Mouse (Mus musculus) cerebellum, postnatal 14 days (tissue): ENCODE measurements around the gene Nktr.
A peak's percentile ranks its signal among the peaks of the same experiment; 100 is the strongest.

Source experiments
- DNase-seq, 2 experiments: peaks; one replicate each; pipeline ENCODE4 v3.0.0; 2021; ENCODE audit warnings: mixed read lengths in 2 of 2

Nktr gene

DNA sequence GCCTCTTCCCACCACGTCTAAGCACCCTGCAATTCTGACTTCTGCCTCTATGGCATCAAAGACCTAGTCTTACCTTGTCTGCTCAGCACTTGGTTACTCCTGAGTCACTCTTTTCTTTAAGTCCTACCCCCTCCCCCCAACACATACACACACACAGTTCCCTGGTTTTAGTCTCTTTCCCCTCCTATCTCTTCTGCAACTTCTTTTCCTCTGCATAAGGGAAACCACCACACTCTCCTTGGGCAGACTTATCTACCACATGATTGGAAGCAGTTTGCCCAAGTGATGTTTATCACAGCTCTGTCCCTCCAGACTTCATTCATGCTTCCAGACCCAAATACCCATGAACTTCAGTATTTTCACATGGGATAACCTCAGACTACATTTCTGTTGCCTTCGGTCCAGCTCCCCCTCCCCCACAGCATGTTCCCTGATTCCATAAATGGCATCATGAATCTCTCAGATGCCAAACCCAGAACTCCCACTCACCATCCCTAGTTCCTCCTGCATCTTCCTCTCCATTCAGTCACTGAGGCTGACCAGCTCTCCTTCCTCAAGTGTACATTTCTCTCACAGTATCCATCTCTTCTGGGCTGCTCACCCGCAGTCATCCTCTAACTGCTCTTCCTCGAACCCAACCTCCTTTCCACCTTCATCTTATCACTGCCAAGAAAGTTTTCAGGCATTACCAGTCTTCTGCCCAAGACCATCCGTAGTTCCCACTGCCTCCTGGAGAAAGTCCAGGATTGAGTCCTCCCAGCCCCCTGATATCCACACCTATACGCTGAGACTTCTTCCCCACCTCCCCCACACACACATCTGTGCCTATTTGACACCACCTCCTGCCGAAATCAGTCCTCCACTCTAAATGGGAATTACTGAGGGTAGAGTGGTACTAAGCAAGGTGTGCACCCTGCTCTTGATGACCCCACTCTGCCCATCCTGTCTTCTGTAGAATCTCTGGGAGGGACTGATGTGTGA lies 10.2 kb upstream of the Nktr start:
- DNase-seq = no peak

DNA sequence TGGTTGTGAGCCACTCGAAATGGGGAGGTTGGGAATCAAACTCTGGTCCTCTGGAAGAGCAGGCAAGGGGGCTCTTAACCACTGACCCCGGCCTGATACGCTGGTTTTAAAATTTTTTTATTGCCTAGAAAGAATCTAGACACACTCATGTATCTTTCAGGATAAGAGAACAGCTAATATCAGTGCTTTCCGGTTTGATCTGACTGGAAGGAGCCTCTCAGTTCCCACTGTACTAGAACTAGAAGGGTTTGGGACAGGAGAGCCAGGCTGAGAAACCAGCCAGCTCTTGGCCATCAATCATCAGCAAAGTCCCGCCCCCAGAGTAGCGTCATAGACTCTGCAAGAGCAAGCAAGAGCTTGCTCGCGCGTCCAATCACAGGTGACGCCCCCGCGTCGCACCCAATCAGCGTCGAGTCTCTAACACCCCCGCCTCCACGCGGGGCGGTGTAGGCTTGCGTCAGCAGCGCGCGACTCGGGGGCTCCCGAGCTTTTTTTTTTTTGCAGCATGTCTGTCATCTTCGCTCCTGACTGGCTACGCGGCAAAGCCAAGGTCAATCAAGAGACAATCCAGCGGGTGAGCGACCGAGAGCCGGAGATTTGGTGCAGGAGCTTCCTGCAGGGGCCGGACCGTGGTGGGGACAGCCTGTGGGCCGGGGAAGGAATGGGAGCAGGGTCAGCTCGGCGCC lies 8.9 kb upstream of the Nktr start, which contains the start of gene Ss18l2:
Gene Ss18l2 (plus strand): TSS at position 432 of the 686 bp plus-strand sequence.
- DNase-seq = peak; percentile 98 to 99

DNA sequence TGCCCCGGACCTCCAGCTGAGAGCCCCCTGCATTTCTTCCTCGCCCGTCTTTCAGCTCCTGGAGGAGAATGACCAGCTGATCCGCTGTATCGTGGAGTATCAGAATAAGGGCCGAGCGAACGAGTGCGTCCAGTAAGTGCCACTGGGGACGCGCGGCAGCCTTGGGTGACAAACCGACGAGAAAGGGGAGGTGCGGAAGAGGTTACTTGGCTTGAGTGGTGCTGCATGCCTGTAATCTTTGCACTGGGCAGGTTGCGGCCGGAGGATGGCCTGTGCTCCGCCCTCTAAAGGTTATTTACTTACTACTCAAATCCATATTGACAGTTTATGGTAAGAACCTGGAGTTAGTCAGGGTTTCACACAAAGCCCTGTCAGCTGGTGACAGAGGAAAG lies 8.4 kb upstream of the Nktr start:
- DNase-seq = no peak

DNA sequence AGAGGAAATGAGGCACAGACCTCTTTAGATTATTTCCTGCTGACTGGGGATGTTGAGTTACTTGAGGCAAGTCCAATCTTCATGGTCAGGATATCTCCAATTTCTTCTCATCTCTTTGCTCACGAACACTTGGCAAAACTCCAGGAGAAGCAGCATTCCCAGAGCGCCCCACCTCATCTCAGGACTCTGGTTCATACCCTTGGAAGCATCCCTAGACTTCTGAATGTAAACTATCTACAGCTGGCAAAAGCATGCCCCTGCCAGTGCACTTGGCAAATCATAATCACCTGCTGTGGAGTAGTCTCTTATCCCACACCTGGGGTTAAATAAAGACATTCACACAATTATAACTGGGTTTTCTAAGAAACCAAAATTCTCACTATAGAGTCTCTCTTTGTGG lies 1.9 kb upstream of the Nktr start:
- DNase-seq = no peak

DNA sequence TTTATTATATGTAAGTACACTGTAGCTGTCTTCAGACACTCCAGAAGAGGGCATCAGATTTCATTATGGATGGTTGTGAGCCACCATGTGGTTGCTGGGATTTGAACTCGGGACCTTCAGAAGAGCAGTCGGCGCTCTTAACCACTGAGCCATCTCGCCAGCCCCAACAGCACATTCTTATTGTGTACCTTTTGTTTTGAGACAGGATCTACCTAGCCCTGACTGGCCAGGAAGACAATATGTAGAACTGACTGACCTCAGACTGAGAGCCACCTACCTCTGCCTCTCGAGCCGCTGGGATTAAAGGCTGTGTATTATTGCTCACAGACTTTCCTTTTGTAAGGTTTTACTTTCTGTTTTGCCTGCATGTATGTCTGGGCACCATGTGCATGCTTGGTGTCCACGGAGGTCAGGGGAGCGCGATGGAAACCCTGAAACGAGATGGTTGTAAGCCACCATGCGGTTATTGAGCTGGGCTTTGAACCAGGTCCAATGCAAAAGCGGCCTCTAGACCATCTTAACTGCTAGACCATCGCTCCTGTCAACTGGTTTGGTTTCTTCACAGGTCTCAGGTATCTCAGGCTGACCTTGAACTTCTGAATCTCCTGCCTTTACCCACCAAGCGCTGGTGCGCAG lies 781 bp upstream of the Nktr start:
- peak in 1 of 2 experiments; percentile 57 for DNase-seq

DNA sequence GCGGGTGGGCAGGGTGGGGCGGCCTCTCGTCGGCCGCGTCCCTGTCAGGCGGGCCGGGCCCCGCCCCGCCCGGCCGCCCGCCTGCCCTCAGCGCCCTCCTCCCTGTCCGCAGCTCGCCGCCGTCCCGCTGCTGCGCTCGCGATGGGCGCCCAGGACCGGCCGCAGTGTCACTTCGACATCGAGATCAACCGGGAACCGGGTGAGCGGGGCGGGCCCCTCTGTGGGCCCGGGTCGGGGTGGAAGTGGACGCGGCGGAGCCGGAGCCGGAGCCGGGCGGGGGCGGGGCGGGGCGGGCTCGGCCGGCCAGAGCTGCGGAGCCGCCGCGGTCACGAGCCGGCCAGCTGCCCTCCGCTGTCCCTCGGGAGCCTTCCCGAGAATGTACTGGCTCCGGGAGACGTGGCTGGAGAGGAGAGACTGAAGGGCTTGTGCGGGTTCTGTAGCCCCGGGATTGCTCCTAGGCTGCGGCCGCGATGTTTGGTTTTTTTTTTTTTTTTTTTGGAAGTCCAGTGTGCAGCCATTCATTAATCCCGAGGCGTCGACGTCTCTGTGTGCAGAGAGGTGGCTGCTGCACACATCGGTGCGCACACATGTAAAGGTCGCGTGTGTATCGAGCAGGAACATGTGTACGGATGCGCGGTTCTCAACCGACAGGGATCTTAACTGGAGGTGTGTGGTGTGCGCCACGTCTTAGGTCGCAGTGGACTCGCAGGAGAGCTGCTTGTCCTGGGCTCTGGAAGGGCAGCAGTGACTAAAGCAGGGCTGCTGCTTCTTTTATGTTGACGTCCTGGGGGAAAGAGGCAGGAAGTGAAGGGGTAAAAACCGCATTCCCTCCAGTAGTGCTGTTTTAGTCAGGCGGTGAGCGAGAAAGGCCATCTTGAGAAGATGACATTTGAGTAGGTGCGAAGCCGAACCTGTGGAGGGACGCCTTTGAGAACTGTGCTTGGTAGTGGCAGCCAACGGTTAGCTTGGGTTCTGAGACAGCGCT lies 670 bp downstream of the Nktr start:
- DNase-seq = peak; percentile 36 to 37

DNA sequence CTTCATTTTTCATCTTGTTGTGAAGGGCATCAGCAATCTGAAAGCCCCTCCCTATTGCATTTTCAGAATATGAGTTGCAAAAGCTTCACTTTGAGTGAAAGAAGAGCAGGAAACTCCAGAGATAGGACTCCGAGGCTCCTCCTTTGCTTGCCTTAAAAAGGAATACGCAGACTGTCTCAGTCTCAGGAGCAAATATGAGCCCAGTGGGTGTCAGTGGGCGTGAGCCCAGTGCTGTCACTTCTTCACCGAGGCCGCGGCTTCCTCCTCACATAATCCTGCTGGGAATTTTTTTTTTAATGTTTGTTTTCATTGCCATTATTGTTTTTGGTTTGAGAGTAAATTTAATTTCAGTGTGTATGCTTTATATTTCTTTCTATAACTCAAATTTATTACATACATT lies 21.5 kb downstream of the Nktr start:
- DNase-seq = no peak

DNA sequence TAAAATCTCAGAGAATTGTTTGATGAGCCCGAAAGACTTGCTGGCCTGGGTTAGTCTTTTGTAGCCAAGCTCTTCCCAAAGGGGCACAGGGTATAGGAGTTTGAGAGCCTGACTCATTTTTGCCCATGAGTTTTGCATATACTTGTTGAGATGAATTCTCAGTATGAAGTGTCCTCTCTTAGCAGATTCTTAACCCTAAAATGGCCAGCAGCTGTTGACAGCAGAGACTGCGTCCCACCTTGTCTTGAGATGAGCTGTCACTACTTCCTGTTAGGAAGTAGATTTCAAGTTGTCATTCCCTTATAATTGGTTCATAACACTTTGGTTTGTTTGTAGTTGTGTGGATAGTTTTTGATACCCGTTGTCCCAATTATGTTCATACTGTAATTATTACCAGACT lies 22.2 kb downstream of the Nktr start:
- DNase-seq = no peak

DNA sequence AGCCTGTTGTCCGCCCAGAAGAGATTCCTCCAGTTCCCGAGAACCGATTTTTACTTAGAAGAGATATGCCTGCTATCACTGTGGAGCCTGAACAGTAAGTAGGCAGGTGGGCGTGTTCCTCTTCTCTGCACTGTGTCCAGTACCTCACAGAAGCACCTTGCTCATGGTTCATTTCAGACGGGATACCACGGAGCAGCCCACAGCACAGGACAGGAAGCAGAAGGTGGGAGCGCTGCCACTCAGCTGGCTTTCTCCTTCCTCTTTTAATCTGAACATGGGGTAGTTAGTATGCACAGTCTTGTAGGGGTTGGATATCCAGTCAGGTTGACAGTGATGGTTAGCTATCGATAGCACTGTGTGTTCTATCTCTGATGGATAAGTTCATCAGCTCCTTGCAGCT lies 25.1 kb downstream of the Nktr start:
- DNase-seq = no peak

DNA sequence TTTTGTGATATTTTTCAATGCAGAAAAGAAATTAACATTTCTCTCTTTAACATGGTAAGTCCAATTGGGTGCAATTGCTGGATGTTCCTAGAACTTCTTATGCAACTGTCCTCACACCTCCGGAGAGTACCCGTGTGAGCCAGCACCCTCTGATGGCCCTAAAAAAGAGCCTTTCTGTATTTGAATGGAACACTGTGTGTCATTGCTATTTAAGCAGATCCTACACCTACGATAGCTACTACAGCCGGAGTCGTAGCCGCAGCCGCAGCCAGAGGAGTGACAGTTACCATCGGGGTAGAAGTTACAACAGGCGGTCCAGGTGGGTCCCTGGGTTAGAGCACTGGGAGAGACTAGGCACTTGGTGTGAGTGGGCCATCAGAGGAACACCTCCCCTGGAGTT lies 33.8 kb downstream of the Nktr start:
- DNase-seq = no peak

DNA sequence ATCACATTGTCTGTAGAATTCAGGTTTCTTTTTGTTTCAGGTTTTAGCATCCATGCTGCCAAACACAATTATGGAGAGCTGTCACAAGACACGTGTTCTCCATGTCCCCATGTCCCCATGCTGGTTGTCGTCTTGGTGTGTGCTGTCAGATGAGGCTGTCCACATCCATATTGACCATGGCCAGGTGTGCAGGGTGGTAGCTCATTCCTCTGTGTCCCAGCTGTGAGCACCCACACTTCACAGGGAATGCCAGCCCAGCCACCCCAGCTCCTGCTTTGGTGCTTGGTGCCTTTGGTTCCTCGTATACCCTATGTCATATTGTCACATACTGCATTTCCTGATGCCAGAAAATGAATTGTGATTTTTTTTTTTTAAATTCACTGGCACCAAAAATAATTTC lies 35.7 kb downstream of the Nktr start:
- no peak for DNase-seq

DNA sequence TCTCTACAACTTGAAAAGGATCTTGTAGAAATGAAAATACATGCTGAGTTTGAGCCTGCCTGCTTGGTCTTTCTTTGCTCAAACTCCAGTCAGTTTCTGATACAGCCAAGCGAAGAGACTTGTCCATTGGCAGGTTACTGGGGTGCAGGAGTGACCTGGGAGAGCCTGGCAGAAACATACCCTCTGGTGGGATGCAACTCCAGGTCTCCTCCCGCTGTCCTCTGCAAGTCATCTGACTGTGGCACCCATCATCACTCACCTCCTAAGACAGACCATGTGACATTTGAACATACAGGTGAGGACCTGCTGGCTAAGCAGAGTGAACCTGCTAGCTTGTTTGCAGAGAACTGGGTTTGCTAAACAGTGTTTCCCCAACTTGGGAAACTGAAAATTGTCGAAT lies 37.8 kb downstream of the Nktr start:
- no peak for DNase-seq

DNA sequence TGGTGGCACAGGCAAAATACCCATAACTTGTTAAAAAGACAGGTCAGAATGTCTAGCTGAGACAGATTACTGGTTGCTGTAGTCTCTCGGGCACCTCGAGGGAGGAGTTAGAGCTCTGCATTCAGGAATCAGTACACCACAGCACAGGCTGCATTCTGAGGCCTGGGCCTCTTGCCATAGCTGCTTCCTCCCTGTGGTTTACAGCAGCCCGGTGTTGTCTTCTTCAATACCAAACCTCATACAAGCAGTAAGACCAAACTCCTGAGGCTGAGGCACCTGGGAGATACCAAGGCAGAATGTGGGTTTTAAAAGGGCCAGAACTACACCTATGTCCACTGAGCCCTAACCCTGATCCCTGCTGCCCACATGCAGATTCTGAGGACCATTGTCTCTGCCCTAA lies 38.5 kb downstream of the Nktr start:
- peak; percentile 37 to 55 for DNase-seq

DNA sequence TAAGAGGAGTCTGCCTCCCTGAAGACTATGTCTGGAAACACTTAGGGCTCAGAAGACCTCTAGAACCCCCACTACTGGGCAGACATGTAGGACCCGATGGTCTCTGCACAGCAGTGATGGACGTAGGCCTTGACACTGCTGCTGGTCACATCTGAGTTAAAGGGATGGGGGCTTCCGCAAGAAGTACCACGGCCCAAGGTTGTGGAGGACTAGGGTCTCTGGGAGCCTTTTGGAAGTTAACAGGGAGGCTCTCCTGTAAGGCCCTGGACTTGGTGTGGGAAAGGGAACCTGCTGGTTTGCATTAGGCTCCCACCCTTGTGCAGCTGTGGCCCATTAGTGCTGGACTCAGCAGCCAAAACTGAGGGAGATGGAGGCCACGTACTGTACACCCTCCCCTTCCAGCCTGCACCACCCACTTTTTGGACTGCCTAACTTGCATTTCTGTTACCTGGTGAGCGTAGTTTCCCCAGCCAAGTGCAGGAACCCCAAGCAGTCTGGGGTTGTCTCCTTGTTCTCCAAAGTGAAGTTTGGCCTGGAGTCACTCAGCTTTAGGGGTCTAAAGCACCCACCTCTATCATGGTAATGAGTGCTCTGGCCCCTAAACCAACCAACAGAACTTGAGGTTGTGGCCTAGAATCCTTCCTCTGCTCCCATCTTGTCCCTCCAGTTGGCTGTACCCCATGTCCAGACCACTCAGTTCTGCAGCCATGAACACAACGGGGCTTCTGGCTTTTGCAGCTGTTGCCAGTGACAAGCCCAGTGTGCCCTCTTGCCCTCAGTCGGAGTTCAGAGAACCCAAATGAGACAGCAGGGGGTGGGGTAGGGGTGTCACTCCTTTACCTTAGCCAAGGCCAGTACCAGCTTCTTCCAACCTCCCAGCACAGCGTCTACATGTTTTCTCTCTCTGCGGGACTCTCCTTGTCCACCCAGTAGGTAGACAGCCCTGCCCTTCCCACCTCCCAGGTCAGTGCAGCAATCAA lies 39.2 kb downstream of the Nktr start:
- peak; percentile 42 to 43 for DNase-seq

DNA sequence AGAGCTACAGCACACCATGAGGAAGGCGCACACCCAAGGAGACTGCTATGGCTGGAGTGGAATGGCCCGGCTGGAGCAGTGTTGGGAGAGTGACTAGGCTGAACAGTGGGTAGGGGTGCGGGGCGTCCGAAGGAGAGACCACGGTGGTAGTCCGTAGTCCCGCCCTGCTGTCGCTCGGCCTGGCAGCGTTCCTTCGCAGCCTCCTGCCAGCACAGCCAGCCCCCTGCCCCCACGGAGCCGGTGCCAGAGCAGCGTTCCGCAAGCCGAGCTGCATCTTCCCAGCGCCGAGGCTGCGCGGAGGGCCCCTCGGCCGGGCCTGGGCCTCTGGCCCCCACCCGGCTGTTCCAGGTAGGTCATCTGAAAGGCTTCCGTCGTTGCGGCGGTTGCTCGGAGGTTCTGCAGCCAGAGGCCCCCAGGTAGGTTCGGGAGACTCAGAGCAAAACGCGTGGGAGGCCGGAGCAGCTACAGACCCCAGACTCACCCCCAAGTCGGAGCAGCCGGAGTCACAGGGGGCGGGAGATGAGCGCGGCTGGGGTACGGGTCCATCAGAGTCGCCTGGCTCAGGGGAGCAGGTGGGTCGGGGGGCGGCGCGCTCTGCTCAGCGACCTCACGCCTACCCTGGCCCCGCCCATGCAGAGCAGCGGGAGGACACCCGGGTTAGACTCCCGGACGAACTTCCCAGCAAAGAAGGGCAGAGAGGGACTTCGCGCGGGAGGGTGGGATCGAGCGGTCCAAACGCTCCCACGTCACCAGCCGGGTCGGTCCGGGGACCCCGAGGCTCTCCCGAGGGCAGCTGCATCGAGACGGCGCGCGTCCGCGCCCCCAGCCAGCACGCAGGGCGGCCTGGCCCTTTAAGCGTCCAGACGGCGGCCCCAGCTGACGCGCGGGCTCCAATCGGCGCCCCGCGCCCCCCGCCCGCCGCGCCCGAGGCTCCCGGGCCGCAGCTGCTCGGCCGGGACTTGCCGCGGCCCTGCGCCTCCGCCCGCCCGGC lies 40.4 kb downstream of the Nktr start, which contains the start of gene Zfp651:
Gene Zfp651 (plus strand): TSS at position 240 of the 991 bp plus-strand sequence.
- peak; percentile 74 to 81 for DNase-seq

DNA sequence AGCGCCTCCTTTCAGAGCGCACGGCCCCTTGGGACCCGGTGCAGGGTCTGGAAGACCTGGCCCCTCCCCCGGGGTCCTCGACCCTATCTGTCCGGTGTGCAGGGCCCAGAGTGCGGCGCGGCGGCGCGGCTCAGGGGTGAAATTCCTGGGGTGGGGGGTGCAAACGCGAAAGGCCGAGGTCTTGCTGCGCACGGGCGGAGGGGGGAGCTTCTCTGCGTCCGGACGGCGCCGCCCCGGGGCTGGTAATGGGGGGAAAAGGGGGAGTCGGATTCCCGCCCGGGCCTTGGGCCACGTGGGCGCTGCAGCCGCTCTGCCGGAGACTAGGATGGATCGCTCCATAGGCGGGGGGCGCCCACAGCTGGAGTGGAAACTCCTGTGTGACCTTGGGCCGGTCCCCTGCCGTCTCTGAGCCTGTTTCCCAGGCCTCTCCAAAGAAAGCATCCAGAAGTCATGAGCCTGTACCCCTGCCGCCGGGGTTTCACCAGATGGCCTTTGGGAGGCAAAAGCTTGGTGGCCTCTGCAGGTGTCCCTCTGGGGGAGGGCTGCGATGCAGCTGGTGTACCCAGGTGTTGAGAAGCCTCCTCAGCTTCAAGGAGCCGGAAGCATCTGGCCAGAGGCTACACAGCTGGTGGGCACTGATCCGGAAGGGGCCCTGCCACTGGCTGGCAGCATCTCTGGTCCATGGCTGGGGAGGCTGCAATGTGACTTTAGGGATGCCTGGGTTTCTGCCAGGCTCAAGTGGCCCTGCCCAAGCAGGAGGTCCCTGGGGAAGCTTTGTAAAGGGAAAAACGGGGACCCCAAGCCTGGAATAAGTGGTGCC lies 41.5 kb downstream of the Nktr start:
- DNase-seq = peak; percentile 47 to 64

DNA sequence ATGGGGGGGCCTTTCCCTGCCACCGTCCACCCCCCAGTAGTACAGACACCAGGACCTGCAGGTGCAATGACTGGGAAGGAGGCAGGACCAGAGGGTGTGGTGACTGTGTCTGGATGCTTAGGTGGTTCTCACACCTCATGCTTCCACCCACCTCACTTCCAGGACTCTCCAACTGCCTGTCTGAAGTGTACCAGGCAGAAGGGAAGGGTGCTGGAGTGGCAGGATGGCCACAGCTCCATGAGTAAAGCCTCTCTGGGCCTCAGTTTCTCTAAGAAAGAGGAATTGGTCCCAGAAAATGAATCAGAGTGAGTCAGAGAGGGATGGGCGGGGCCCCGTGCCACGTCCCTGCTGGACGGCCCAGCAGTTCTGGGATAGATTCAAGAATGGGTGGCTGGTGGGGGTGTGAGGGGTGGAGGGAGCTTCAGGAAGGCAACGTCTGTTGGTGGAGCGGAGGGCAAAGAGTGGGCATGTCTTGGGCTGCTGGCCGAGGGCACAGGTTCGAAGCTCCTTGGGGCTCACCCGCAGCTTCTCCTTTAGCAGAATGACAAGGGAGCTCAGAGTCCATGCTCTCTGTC lies 42.2 kb downstream of the Nktr start:
- no peak for DNase-seq

DNA sequence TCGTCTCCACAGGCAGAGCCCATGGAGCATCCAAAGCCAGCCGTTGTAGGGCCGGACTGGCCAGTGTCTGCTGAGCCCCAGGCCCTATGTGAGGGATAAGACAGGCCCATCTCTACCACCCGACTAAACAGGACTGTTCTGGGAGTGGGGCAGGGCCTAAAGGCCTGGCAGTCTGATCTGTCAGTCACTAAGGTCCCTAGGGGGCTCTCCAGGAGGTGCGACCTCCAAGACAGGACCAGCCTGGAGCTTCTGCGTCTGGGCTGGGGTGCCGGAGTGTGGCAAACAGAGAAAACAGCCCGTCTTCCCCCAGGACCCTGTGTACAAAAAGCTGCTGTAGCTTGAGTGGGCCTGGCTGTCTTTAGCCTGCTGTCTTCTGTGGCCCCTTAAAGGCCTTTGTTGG lies 42.8 kb downstream of the Nktr start:
- no peak for DNase-seq
